Comparison of ENCODE assay signal across 46 mouse cellular contexts in genomic region chr13:56236194-56236593, GRCm38 (mm10). TPM values are rescaled to one million over a fixed set of nuclear protein-coding genes. Genes with fewer than 3 reads are reported as not detected.
"Had no signal": no experiment of that assay in that cellular context is flagged by ENCODE, and none has a peak within 500 bp of the region (broad histone marks: within the 10 kb centered on the region; RNA-seq: fewer than 3 reads in every experiment).

No protein-coding gene starts in this region.

- H3K27ac ChIP-seq: heart, embryonic 13.5 days; heart, embryonic 15.5 days; hindbrain, embryonic 10.5 days; hindbrain, embryonic 12.5 days; hindbrain, embryonic 13.5 days; hindbrain, embryonic 14.5 days; hindbrain, embryonic 15.5 days; hindbrain, postnatal 0 days; intestine, embryonic 15.5 days; kidney, embryonic 15.5 days; kidney, postnatal 0 days; layer of hippocampus, adult 2 months; left cerebral cortex, adult 2 months had no signal

- H3K9me3 ChIP-seq: heart, embryonic 12.5 days; heart, embryonic 13.5 days; heart, embryonic 15.5 days; hindbrain, embryonic 10.5 days; hindbrain, embryonic 12.5 days; hindbrain, embryonic 13.5 days; hindbrain, embryonic 15.5 days; intestine, embryonic 15.5 days; kidney, embryonic 15.5 days had no signal

- DNase-seq: heart, postnatal 10 days; heart, postnatal 14 days; heart, postnatal 36 days; heart, postnatal 4 days; kidney, adult 11 months; kidney, adult 18-20 months; kidney, adult 2 months; kidney, adult 8-10 months; kidney, adult 9 months; kidney, postnatal 10 days; kidney, postnatal 14 days; kidney, postnatal 25 days; kidney, postnatal 36 days; kidney, postnatal 4 days; layer of hippocampus, adult 9-11 months; layer of hippocampus, postnatal 36 days had no signal

- H3K4me2 ChIP-seq: heart, embryonic 11.5 days; heart, embryonic 12.5 days; heart, embryonic 13.5 days; heart, embryonic 15.5 days; hindbrain, embryonic 12.5 days; hindbrain, embryonic 13.5 days; hindbrain, embryonic 14.5 days; hindbrain, embryonic 15.5 days; intestine, embryonic 15.5 days; kidney, embryonic 15.5 days had no signal

- H3K9ac ChIP-seq: heart, embryonic 12.5 days; heart, embryonic 13.5 days; heart, embryonic 15.5 days; hindbrain, embryonic 12.5 days; hindbrain, embryonic 13.5 days; hindbrain, embryonic 14.5 days; hindbrain, embryonic 15.5 days; intestine, embryonic 15.5 days; kidney, embryonic 15.5 days had no signal

- H3K4me3 ChIP-seq: heart, embryonic 12.5 days; heart, embryonic 13.5 days; heart, embryonic 15.5 days; hindbrain, embryonic 10.5 days; hindbrain, embryonic 12.5 days; hindbrain, embryonic 13.5 days; hindbrain, embryonic 15.5 days; intestine, embryonic 15.5 days; kidney, embryonic 15.5 days; layer of hippocampus, adult 2 months; left cerebral cortex, adult 2 months had no signal

- H3K4me1 ChIP-seq: heart, embryonic 12.5 days; heart, embryonic 15.5 days; hindbrain, embryonic 13.5 days; hindbrain, embryonic 15.5 days; intestine, embryonic 15.5 days; kidney, embryonic 15.5 days had no signal

- ATAC-seq: hindbrain, embryonic 16.5 days; hindbrain, postnatal 0 days; inflammation-experienced regulatory T-cells, adult 6 months; intestine, embryonic 15.5 days; intestine, embryonic 16.5 days; intestine, postnatal 0 days had no signal

- H3K36me3 ChIP-seq: heart, embryonic 12.5 days; heart, embryonic 13.5 days; heart, embryonic 15.5 days; hindbrain, embryonic 10.5 days; hindbrain, embryonic 12.5 days; hindbrain, embryonic 13.5 days; hindbrain, embryonic 15.5 days; intestine, embryonic 15.5 days; kidney, embryonic 15.5 days had no signal

RNA-seq across cellular contexts. Expression of gene Neurog1, which starts 15.8 kb away (rescaled TPM):
- total RNA-seq: heart, postnatal 10 days; heart, postnatal 14 days; heart, postnatal 25 days; heart, postnatal 36 days; heart, postnatal 4 days; hematopoietic stem cell, adult 5-6 weeks; layer of hippocampus, postnatal 10 days; layer of hippocampus, postnatal 14 days; left cerebral cortex, adult 2 months had no signal
- polyA plus RNA-seq: heart, embryonic 12.5 days; heart, embryonic 13.5 days; heart, embryonic 14.5 days; heart, embryonic 15.5 days; heart, embryonic 16.5 days; heart, postnatal 0 days; hindbrain, embryonic 14.5 days; inflammation-experienced regulatory T-cells, adult 6 months; intestine, embryonic 14.5 days; intestine, embryonic 15.5 days; intestine, embryonic 16.5 days; intestine, postnatal 0 days; kidney, adult 2 months; kidney, embryonic 14.5 days; kidney, embryonic 15.5 days; kidney, embryonic 16.5 days; kidney, postnatal 0 days; large intestine, adult 2 months had no signal
